Mouse (Mus musculus) forebrain, embryonic 11.5 days (tissue): ENCODE measurements around the gene Tor1b. TPM values are rescaled to one million over a fixed set of nuclear protein-coding genes. Genes with fewer than 3 reads are reported as not detected.

ENCODE experiments used
- ATAC-seq: fragments of 200-750 bp; cut with Nextera tagmentation; replicated peaks from 2 replicates; pipeline ENCODE4 v1.8.0; 2017; ENCODE audit warnings: moderate TSS enrichment; ENCODE audit not compliant: low FRiP score
- DNase-seq: peaks from one replicate; pipeline ENCODE4 v3.0.0-alpha.2; 2017; ENCODE audit warnings: low spot score
- H3K27ac ChIP-seq: fragments of 300-500 bp; sonication (generic); 2 replicates; pipeline ENCODE4 v1.5.1; 2014; ENCODE audit warnings: low read depth, low read length
- H3K27me3 ChIP-seq: fragments of 300-500 bp; sonication (generic); 2 replicates; pipeline ENCODE4 v1.6.1; 2014; ENCODE audit warnings: mild to moderate bottlenecking, low read length, mixed read lengths; ENCODE audit not compliant: control insufficient read depth, insufficient read depth
- H3K36me3 ChIP-seq: fragments of 300-500 bp; sonication (generic); 2 replicates; pipeline ENCODE4 v1.6.1; 2014; ENCODE audit warnings: mild to moderate bottlenecking, low read length, moderate library complexity, mixed read lengths; ENCODE audit not compliant: control insufficient read depth, insufficient read depth
- H3K4me1 ChIP-seq: fragments of 300-500 bp; sonication (generic); replicated peaks from 2 replicates; pipeline ENCODE4 v1.6.1; 2014; ENCODE audit warnings: low read length, mixed read lengths; ENCODE audit not compliant: control insufficient read depth, insufficient read depth
- H3K4me2 ChIP-seq: fragments of 300-500 bp; sonication (generic); 2 replicates; pipeline ENCODE4 v1.6.1; 2014; ENCODE audit warnings: low read depth, mild to moderate bottlenecking, low read length, moderate library complexity, mixed read lengths; ENCODE audit not compliant: severe bottlenecking
- H3K4me3 ChIP-seq: fragments of 300-500 bp; sonication (generic); 2 replicates; pipeline ENCODE4 v1.5.1; 2014; ENCODE audit warnings: low read depth, low read length
- H3K9ac ChIP-seq: fragments of 300-500 bp; sonication (generic); 2 replicates; pipeline ENCODE4 v1.6.1; 2014; ENCODE audit warnings: low read length
- H3K9me3 ChIP-seq: fragments of 300-500 bp; sonication (generic); 2 replicates; pipeline ENCODE4 v1.6.1; 2016; ENCODE audit warnings: low read length, mixed read lengths; ENCODE audit not compliant: control insufficient read depth
- WGBS: fragments of 180-500 bp; shearing (Covaris S2); extraction: QIAGEN DNeasy Blood & Tissue Kit; methylation state at CpG from one replicate; pipeline ENCODE4 v1.1.7; 2014; 5-methylcytosine and 5-hydroxymethylcytosine counted together
- polyA plus RNA-seq: library from polyadenylated mRNA; unstranded; fragments of >200 nt; fragmentation: Nextera tagmentation; extraction: Ambion mirVana; gene quantifications from 2 replicates; pipeline ENCODE4 v1.2.1, GENCODE M21; 2014

Gene Tor1b
- polyA plus RNA-seq, 1 experiment from 2014 or later: 24.9 TPM

DNA sequence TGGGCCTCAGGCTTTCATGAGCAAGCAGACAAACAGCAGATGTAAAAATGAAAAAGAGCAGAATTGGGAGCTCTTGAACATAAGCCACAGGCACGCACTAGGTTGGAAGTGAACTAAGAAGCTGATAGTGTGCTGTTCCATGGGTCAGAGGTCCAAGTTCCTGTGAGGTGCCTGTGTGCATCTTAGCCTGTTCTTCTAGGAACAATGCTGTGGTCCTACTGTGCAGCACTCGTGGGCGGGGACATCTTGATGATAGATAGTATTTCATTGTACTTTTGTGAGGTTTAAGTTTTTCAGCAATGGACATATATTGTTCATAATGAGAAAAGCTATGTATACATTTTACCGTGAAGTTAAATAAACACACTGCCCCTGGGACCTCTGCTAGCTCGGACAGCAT is 54.4 kb downstream of the Tor1b start:
- no peak for ATAC-seq
- Histone ChIP-seq H3K27me3 (no peaks in the 10 kb centered on the region), H3K9me3 (no peaks in the 10 kb centered on the region), H3K4me1 (no peaks in the 10 kb centered on the region), H3K4me3 (no peak overlapping the region), H3K36me3 (no peaks in the 10 kb centered on the region), H3K4me2 (no peak overlapping the region), H3K9ac (no peak overlapping the region), H3K27ac (no peak overlapping the region)
- DNase-seq: no peak
- 93% methylated on average over 5 of the region's 5 CpGs for WGBS

Other genes starting within 250 kb of the Tor1b start
- gene 1700001O22Rik, start 149.3 kb upstream of the Tor1b start, polyA plus RNA-seq: 4.2 and 4.6 TPM in 2 replicates
- gene Ntmt1, start 145.1 kb upstream of the Tor1b start, polyA plus RNA-seq: 102 and 118 TPM in 2 replicates
- gene Asb6, start 122.6 kb upstream of the Tor1b start, polyA plus RNA-seq: 41.9 and 42.5 TPM in 2 replicates
- 30.8 and 33.6 TPM in 2 replicates for gene Prrx2, start 118.0 kb upstream of the Tor1b start, polyA plus RNA-seq
- 4.2 and 5.5 TPM in 2 replicates for gene Ptges, start 23.1 kb upstream of the Tor1b start, polyA plus RNA-seq
- 85.1 and 95.9 TPM in 2 replicates for gene Tor1a, start 15.0 kb downstream of the Tor1b start, polyA plus RNA-seq
- gene BC005624, start 29.2 kb downstream of the Tor1b start, polyA plus RNA-seq: 59.7 and 63.6 TPM in 2 replicates
- 17.7 and 21.3 TPM in 2 replicates for gene Usp20, start 29.3 kb downstream of the Tor1b start, polyA plus RNA-seq
- gene Fnbp1, start 189.0 kb downstream of the Tor1b start, polyA plus RNA-seq: 15.9 and 17.3 TPM in 2 replicates
- 30.7 and 32.2 TPM in 2 replicates for gene Gpr107, start 199.4 kb downstream of the Tor1b start, polyA plus RNA-seq